Mouse (Mus musculus): Measurements from ENCODE around the gene Efna3.

- TF ChIP-seq CTCF (conservative IDR thresholded peaks at IDR 0.05; ENCODE audit: low read length) (no peak), POU5F1 (IDR thresholded peaks at IDR 0.05; ENCODE audit: borderline replicate concordance, low read length) (no peak)
Measured at GRCm38 (mm10) chr3:89367338-89367737, 44.6 kb upstream of the Efna3 start.
